Mouse (Mus musculus): ENCODE data around the gene Knop1. TPM values are rescaled to one million over a fixed set of nuclear protein-coding genes. Genes with fewer than 3 reads are reported as not detected.

Gene Knop1
- total RNA-seq, 2 experiments from 2014 or later, result 24.1 to 27.5 TPM

DNA sequence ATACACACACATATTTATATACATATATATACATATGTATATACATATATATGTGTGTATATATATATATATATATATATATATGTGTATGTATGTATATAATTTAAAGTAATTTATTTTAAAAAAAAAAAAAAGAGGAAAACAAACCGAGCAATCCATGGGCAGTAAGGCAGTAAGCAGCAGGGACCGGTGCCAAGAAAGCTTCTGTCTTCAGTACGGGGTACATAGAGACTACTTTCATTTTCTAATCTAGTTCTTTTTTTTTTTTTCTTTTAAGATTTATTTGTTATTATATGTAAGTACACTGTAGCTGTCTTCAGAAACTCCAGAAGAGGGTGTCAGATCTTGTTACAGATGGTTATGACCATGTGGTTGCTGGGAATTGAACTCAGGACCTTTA lies 54.3 kb downstream of the Knop1 start:
- DNase-seq (ENCODE audit: extremely low spot score in 1 of 2, low spot score in 1 of 2), result no peak

DNA sequence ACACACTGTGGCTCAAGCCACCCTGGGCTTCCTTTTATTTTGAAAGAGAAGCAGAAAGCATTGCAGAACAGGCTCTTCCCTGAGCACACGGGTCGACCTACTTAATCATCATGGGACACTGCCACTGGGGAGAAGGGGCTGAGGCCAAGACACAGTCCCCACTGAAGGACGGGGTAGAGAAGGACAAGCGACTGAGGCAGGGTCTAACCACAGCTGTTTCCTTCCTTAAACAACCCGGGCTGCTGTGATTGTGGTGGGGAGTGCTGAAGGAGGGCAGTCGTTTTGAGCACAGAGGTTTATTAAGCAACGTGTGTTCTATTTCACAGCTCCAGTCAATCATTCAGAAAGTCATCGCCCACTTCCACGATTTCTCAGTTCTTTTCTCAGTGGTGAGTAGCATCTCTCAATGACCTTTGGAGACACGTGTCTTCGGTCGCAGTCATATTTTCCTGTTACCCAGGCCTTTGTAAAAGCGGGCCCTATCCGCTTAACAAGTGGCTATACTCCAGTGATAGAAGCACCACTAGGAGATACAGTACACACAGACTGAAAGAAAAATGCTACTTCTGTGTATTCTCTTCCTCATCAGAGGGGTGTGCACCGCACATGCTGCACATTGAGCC lies 55.8 kb downstream of the Knop1 start:
- DNase-seq (ENCODE audit: extremely low spot score in 1 of 2, low spot score in 1 of 2), result no peak

DNA sequence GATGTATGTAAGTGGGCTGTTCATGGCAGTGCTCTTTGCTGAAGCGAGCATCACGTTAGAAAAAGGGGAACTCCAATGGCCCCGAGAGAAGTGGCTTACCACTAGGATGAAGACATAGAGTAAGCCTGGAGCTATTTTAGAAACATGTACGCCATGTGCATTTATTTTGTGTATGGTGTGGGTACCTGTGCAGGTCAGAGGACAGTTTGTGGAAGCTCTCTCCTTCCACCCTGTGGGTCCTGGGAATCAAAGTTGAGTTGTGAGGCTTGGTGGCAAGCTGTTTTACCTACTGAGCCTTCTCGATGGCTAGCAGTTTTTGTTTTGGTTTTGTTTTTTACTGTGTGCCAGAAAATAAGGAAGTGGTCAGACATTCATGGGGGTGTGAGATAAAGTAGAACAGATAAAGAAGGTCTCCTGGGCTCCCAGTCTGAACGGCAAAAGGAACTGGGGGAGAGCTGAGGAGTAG lies 57.9 kb downstream of the Knop1 start:
- no peak for DNase-seq (ENCODE audit: extremely low spot score in 1 of 2, low spot score in 1 of 2)

DNA sequence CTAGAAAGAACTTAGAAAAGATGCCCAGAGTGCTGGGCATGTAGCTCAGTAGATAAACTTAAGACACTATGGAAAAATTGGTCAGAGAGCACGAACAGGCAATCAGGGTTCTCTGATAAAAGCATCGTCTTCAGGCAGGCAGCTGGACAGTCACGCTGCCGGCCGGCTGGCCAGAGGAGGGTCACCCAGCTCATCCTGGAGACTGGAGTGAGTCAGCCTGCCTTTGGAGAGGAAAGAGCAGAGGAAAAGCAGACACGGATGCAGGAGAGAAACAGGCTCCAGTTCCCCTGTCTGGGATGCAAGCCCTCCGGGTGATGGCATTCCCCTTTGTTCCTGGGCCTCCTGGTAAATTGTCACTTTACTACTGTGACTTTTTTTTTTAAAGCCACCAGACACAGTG lies 58.5 kb downstream of the Knop1 start:
- no peak for DNase-seq (ENCODE audit: extremely low spot score in 1 of 2, low spot score in 1 of 2)

DNA sequence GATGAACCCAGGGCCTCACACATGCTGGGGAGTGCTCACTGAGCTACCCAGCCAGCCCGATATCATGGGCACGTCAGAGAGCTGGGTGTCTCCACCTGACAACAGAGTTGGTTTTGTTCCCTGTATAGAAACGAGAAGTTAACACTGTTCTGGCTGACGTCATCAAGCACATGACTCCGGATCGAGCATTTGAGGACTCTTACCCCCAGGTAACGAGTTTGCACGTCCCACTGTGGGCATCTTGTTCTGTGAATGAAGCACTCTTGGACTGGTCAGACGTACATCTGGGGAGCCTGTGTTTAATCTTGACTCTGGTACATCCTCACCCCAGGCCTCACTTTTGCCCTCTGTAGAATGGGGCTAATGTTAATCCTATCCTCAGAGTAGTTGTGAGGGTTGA lies 59.2 kb downstream of the Knop1 start:
- DNase-seq (ENCODE audit: extremely low spot score in 1 of 2, low spot score in 1 of 2), result no peak

DNA sequence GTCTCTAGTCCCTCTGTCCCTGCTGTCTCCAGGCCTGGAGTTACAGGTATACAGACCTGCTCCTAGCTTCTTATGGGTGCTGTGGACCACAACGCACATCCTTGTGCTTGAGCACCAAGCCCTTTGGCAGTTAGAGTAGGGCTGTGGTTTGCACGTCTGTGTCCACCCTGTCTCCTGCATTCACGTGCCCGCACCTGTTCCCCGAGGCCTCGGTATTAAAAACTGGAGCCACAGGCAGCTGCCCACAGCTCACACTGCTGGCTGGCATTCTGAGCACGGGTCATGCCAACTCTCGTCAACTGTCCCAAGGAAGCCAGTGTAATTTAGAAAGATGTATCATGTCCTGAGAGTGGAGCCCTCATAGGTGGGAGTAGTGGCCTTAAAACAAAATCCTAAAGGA lies 60.3 kb downstream of the Knop1 start:
- DNase-seq (ENCODE audit: extremely low spot score in 1 of 2, low spot score in 1 of 2), result no peak

DNA sequence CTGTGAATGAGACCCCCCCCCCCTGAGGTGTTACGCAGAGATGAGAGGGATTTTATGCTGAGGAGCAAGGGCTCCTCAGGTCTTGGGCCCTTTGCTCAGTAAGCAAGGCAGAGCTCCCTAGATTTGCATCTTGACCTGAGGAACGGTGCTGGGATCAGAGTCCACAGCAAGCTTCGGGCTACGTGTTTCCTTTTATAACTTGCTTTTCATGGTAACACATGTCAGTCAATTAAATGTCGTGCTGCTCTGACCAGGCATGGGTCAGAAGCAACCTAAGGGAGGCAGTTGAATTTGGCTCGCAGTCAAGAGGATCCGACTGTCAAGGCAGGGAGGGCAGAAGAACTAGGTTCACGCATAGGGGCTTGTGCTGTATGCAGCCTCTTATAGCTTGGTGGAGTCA lies 62.2 kb downstream of the Knop1 start:
- DNase-seq (ENCODE audit: extremely low spot score in 1 of 2, low spot score in 1 of 2), result no peak

Other genes with a start within 250 kb of the Knop1 start
- 100 to 1,000 TPM; 222 to 253 TPM for gene Gde1, start 150.5 kb downstream of the Knop1 start, total RNA-seq (2021)
- gene Ccp110, start 143.7 kb downstream of the Knop1 start, total RNA-seq (2021), result 10 to 100 TPM; 46.4 to 47.7 TPM
- gene Vps35l, start 116.0 kb downstream of the Knop1 start, total RNA-seq (2021), result 10 to 100 TPM; 62.8 to 68.5 TPM
- gene Iqck, start 502 bp downstream of the Knop1 start, total RNA-seq (2021), result 1 to 10 TPM; 4.0 to 4.5 TPM
- 100 to 1,000 TPM; 110 to 125 TPM for gene Gprc5b, start 139.0 kb upstream of the Knop1 start, total RNA-seq (2021)